Mouse (Mus musculus) heart, postnatal 25 days (tissue): Measurements from ENCODE around the gene Olfr1346. TPM values are rescaled to one million over a fixed set of nuclear protein-coding genes. Genes with fewer than 3 reads are reported as not detected.
"Not testable (repeated sequence)": the region's sequence is repeated elsewhere in the genome, so short reads cannot be mapped to it uniquely, and the experiment has no call there.

Experiments used
- DNase-seq: peaks from one replicate; pipeline ENCODE4 v3.0.0; 2022; ENCODE audit warnings: low spot score
- intact Hi-C: fragments of 180-260 bp; cut with DNase I; formaldehyde crosslinking; loops from one replicate; pipeline ENCODE4 v1.15.1; 2025
- total RNA-seq, 2 experiments: library from RNA; stranded (reverse); gene quantifications; 2 replicates each; pipeline ENCODE4 v1.2.3; 2021

Gene Olfr1346
- total RNA-seq = not detected

- DNase-seq = no peak
- intact Hi-C loops = no loop called here
Measured at GRCm38 (mm10) chr7:6466951-6467350, at the start of gene Olfr1346. Gene Olfr1346, plus strand, starts transcription at chr7:6467101.

- intact Hi-C loops = loop anchor here (10.0 kb wide), 1 partner anchor 135 kb away; the partner anchor contains the start of gene Zfp667
- DNase-seq = no peak
Measured at GRCm38 (mm10) chr7:6419894-6420293, 47.0 kb upstream of the Olfr1346 start.

DNA sequence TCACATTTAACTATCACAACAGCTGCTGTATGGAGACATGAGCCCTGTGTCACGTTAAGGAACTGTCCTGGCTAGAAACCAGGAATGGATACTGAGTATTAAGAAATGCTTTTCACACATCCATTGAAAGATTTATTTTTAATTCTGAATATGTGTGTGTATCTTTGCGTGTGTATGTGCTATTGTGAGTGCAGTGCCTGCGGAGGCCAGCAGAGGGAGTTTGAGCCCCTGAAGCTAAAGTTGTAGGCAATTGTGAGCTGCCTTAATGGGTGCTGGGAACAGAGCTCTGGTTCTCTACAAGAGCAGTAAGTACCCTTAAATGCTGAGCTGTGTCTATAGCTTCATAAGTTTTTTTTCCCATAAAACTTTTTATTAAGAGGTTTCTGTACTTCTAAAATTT is 37.5 kb upstream of the Olfr1346 start:
- no peak for DNase-seq
- intact Hi-C loops = no loop called here

DNA sequence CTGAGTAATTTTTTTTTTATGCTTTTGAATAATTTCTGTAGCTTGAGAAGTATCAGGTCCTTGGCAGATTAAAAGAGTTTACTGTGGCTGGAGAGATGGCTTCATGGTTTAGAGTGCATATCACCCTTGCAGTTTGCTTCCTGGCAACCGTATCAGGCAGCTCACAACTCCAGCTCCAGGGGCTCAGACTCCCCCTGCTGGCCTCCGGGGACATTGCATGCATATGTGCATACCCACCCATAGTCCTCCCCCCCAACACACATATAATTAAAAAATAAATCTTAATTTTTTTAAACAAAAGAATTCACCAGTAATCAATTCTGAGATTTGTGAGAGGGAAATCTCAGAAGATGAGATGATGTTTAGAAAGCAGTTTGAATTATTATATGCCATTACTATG is 36.6 kb upstream of the Olfr1346 start:
- intact Hi-C loops = loop anchor here (5.0 to 10.0 kb wide), 2 partner anchors 484 to 507 kb away; no protein-coding TSS in a partner anchor
- DNase-seq = no peak

- no peak for DNase-seq
- intact Hi-C loops = loop anchor here (10.0 kb wide), 1 partner anchor 476 kb away; no protein-coding TSS in a partner anchor
Measured at GRCm38 (mm10) chr7:6438388-6438787, 28.5 kb upstream of the Olfr1346 start, which contains the start of gene Olfr1344. Gene Olfr1344, plus strand, starts transcription at chr7:6438688.

DNA sequence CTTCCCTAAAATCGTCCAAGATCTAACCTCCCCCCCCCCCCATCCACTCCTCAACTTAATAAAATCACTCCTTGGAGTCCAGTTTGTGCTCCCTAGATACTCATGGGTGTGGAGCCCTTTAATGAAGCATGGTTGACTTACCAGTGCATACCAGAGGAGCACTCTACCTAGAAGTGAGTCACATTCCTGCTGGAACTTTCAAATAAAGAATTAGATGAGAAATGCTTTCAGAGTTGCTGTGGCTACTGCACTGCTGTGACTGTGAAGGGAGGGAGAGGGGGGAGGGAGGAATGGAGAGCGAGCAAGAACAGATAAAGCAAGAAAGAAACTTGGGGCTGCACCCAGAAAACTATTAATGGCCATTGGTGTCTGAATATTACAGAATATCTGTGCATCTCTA is 25.7 kb upstream of the Olfr1346 start:
- intact Hi-C loops = no loop called here
- DNase-seq = no peak

- no peak for DNase-seq
- intact Hi-C loops = no loop called here
Measured at GRCm38 (mm10) chr7:6447771-6448170, 19.1 kb upstream of the Olfr1346 start.

DNA sequence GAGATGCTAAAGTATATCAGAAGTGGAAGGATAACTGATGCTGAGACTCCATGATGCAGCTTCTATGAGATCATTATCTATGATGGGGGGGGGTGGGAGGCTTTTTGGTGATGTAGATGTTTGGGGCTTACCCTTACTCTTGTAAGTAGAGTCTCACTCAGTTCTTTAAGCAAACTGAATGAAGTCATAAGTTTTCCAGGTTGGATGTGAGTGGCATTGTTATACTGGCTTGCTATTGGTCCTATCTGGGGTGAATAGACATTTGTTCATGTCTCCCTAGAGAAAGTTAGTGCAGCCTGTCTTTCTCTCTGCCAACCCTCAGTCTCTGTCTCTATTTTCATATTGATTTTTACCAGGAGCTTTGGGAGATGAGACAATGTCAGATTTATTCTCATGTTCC is 11.0 kb upstream of the Olfr1346 start, which contains the start of gene Olfr1336:
Olfr1336 (plus strand) TSS at position 301 of the 400 bp plus-strand sequence.
- intact Hi-C loops = no loop called here
- no peak for DNase-seq

DNA sequence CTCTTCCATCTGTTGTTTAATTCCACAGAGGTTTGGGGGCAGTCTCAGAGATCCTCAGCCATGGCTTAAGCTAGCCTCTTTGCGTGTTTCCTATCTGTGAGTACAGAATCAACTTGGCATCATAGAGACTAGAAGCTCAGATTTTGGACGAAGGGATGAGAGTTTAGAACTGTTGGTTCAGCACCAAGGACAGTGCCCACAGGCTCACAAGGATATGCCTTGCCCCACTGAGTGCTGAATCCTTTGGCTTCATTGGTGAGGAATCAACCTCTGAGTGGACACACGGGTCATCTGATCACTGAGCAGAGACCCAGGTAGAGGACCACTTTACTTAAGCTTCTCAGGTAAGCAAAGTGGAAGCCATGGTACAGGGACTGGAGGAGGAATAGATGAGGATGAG is 10.5 kb upstream of the Olfr1346 start:
- DNase-seq = no peak
- intact Hi-C loops = no loop called here

DNA sequence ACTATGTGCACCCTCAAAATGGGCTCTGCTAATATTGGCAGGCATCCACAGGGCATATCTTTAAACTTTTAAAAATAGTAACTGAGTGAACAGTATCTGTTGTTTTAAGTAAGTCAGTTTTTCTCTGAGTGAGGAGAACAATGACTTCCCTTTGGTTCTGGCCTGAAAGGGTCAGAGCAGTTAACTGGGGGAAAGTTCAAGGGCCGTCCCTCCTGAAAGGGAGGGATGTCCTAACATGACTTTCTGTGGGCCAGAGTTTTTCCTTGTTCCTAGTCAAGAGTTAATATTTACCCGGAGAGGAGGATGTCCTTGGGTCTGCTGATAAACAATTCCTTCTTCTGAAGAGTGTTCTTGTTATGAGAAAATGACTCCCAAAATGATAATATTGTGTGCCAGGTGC is 10.7 kb downstream of the Olfr1346 start:
- intact Hi-C loops = not testable (repeated sequence)

GRCm38 (mm10) chr7:6486841-6487240 is 19.9 kb downstream of the Olfr1346 start, which contains the start of gene Olfr5:
Gene Olfr5, minus strand, starts transcription at chr7:6486941.
- no peak for DNase-seq
- intact Hi-C loops = no loop called here

More for the DNA sequence above, 10.7 kb downstream of the Olfr1346 start:
- not testable (repeated sequence) for DNase-seq

- no peak for DNase-seq
- intact Hi-C loops = no loop called here
Measured at GRCm38 (mm10) chr7:6499655-6500054, 32.8 kb downstream of the Olfr1346 start, which contains the start of gene Olfr1347. Gene Olfr1347, minus strand, starts transcription at chr7:6499755.

- intact Hi-C loops = no loop called here
- no peak for DNase-seq
Measured at GRCm38 (mm10) chr7:6508648-6509047, 41.7 kb downstream of the Olfr1346 start, which contains the start of gene Olfr1348. Gene Olfr1348, minus strand, starts transcription at chr7:6508748.

- no peak for DNase-seq
- intact Hi-C loops = no loop called here
Measured at GRCm38 (mm10) chr7:6521666-6522065, 54.8 kb downstream of the Olfr1346 start.

DNA sequence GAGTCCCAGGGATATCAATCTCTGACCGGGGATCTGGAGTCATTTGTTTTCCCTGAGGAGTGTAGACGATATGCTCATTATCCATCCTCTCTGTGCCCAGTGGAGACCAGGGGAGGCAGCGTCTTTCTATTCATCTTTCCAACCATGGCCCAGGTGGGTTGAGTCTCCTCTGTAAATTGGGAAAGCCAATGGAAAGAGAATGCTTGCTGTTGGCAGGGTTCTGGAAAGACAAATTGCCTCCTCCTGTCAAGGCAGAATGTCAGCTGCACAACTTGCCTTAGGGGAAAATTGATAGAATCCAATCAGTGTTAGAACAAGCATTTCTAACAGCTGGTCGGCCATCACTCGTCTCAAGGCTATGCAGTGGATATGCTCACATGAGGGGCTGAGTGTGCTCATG is 55.9 kb downstream of the Olfr1346 start, which contains the start of gene Olfr1349:
Olfr1349 (minus strand) TSS at position 101 of the 400 bp plus-strand sequence.
- intact Hi-C loops = no loop called here
- no peak for DNase-seq

DNA sequence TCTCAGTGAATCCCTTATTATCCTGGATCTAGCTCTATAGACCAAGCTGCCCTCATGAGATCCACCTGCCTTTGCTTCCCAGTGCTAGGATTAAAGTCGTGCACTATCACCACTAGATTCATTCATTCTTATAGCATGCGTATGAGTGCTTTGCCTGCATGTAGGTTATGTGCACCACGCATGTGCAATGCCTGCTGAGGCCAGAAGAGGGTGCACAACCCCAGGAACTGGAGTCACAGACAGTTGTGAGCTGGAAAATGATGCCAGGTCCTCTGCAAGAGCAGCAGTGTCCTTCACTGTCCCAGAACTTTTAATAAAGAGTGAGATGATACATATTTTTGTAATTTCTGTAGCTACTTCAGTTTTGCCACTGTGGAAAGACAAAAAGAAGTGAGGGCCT is 58.1 kb downstream of the Olfr1346 start:
- DNase-seq = no peak
- intact Hi-C loops = no loop called here

- DNase-seq = no peak
- intact Hi-C loops = no loop called here
Measured at GRCm38 (mm10) chr7:6526141-6526540, 59.2 kb downstream of the Olfr1346 start.

Other genes with a start within 250 kb of the Olfr1346 start
- gene Zscan5b, start 244.8 kb upstream of the Olfr1346 start, total RNA-seq = not detected
- gene Epp13, start 214.4 kb upstream of the Olfr1346 start, total RNA-seq = not detected
- gene Zfp667, start 180.5 kb upstream of the Olfr1346 start, total RNA-seq = 1 to 10 TPM; 2.8 to 3.5 TPM
- 1 to 10 TPM in 1 of 2 experiments, under 1 TPM in 1; 0.88 to 1.9 TPM for gene Zfp583, start 135.8 kb upstream of the Olfr1346 start, total RNA-seq
- gene Gm3854, start 123.3 kb upstream of the Olfr1346 start, total RNA-seq = under 1 TPM; 0.48 to 0.52 TPM
- 1 to 10 TPM; 2.7 to 3.3 TPM for gene Zfp78, start 103.8 kb upstream of the Olfr1346 start, total RNA-seq
- 1 to 10 TPM; 2.5 to 2.6 TPM for gene Zfp28, start 83.8 kb upstream of the Olfr1346 start, total RNA-seq
- not detected for gene Smim17, start 68.4 kb upstream of the Olfr1346 start, total RNA-seq
- gene Gm20715, start 56.8 kb upstream of the Olfr1346 start, total RNA-seq = not detected
- gene Olfr1344, start 28.4 kb upstream of the Olfr1346 start, total RNA-seq = not detected
- not detected for gene Olfr1336, start 10.9 kb upstream of the Olfr1346 start, total RNA-seq
- gene Olfr5, start 19.8 kb downstream of the Olfr1346 start, total RNA-seq = not detected
- gene Olfr1347, start 32.7 kb downstream of the Olfr1346 start, total RNA-seq = not detected
- not detected for gene Olfr1348, start 41.6 kb downstream of the Olfr1346 start, total RNA-seq
- not detected for gene Olfr1349, start 55.8 kb downstream of the Olfr1346 start, total RNA-seq
- not detected for gene Olfr1350, start 97.7 kb downstream of the Olfr1346 start, total RNA-seq
- gene Zim1, start 229.3 kb downstream of the Olfr1346 start, total RNA-seq = 1 to 10 TPM; 5.6 to 6.0 TPM